Mouse (Mus musculus): ENCODE results near the gene Elovl5. TPM values are rescaled to one million over a fixed set of nuclear protein-coding genes. Genes with fewer than 3 reads are reported as not detected.

The Elovl5 gene
- polyA plus RNA-seq, 1 experiment from 2014 or later = 106 TPM

DNA sequence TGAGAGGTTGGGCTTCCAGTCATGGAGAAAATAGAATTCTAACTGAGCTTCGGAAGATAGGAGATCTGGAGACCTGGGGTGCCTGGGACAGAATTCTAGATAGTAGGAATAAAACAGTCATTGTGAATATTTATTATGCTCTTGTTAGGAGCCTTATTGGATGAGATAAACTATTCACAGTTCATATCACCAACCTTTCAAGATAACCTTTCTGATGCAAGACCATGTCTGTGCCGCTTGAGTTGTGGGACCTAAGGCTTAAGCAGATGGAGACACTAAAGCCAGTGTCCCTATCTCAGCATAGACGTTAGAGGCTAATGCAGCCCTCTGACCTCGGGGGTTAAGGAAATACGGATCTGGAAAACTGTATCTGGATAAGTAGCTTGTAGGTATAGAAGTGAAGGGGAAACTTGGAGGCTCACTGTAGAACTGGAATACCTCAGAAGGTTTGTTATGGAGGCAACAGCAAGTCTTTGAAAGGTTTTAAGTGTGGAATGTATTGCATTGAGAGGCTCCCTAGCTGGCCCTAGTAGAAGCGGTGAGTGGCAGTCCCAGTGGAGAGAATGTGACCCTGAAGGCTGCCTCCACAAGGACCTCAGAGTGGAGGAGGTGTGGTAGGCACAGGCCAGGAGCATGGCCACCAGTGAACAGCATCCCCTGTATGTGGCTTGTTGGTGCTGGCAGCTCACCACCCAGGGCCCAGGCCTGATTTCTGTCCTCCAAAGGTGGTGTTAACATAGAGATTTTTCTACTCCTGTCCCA lies 52.2 kb downstream of the Elovl5 start:
- DNase-seq (ENCODE audit: low spot score) = no peak
- 86% methylated on average over 6 of the region's 6 CpGs for WGBS

DNA sequence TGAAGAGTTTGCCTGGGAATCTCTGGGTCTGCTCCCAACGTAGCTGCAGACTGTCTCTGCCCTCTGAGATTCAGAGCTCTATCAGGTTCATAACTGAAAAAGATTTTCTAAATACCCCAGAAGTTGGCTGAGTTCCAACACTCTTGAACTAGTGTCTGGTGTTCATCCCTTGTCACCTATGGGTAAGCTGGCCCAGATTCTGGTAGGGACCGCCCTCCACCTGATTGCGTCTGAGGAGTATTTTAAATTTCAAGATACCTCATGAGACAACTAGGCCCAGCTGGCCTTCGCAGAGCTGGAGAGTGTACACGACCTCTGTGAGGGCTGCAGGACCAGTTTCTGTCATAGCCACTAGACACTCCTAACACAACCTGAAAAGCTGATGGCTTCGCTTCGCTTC lies 61.8 kb downstream of the Elovl5 start:
- 95% methylated on average over 7 of the region's 7 CpGs for WGBS
- H3K36me3 ChIP-seq (replicated peaks; ENCODE audit: control insufficient read depth, insufficient read depth, low read depth, low read length) = no peaks in the 10 kb centered on the region; the same call in 1 of the 2 replicates
- ATAC-seq (replicated peaks; ENCODE audit: insufficient number of reproducible peaks, low FRiP score, low TSS enrichment, low read depth) = no peak

More for the DNA sequence above, 52.2 kb downstream of the Elovl5 start:
- no peak for ATAC-seq (replicated peaks; ENCODE audit: insufficient number of reproducible peaks, low FRiP score, low TSS enrichment, low read depth)
- H3K36me3 ChIP-seq (replicated peaks; ENCODE audit: control insufficient read depth, insufficient read depth, low read depth, low read length) = no peaks in the 10 kb centered on the region
- no peaks in the 10 kb centered on the region for H3K9me3 ChIP-seq (replicated peaks; ENCODE audit: control insufficient read depth, low read length)
- H3K27me3 ChIP-seq (ENCODE audit: control insufficient read depth, insufficient read depth, low read length) = no peaks in the 10 kb centered on the region
- H3K4me1 ChIP-seq (ENCODE audit: control insufficient read depth, insufficient read depth, low read length) = no peaks in the 10 kb centered on the region; the same call in 1 of the 2 replicates
- no peak overlapping the region for H3K27ac ChIP-seq (replicated peaks; ENCODE audit: low read depth, low read length)
- no peak overlapping the region for H3K4me2 ChIP-seq (ENCODE audit: low read depth, low read length)
- H3K9ac ChIP-seq (replicated peaks; ENCODE audit: low read length) = no peak overlapping the region
- H3K4me3 ChIP-seq (ENCODE audit: low read depth, low read length) = no peak overlapping the region

DNA sequence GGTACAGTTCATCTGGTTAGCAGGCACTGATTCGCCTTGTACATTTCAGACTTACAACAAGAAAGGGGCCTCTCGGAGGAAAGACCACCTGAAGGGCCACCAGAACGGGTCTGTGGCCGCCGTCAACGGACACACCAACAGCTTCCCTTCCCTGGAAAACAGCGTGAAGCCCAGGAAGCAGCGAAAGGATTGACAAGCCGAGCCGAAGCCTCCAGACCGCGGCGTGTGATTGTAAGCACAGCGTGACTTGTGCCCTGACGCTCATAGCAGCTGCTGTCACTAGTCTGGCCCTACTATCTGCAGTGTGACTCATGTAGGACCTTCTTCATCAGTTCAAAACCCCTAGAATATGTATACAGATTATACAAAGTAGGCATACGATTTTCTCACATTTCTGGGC lies 65.5 kb downstream of the Elovl5 start:
- ATAC-seq (replicated peaks; ENCODE audit: insufficient number of reproducible peaks, low FRiP score, low TSS enrichment, low read depth) (no peak), DNase-seq (ENCODE audit: low spot score) (no peak)
- H3K9me3 ChIP-seq (replicated peaks; ENCODE audit: control insufficient read depth, low read length) = no peaks in the 10 kb centered on the region
- no peaks in the 10 kb centered on the region for H3K27me3 ChIP-seq (ENCODE audit: control insufficient read depth, insufficient read depth, low read length)
- no peak overlapping the region for H3K9ac ChIP-seq (replicated peaks; ENCODE audit: low read length)
- no peaks in the 10 kb centered on the region for H3K4me1 ChIP-seq (ENCODE audit: control insufficient read depth, insufficient read depth, low read length)
- 88% methylated on average over 16 of the region's 16 CpGs for WGBS
- no peak overlapping the region for H3K4me3 ChIP-seq (ENCODE audit: low read depth, low read length)
- H3K27ac ChIP-seq (replicated peaks; ENCODE audit: low read depth, low read length) = no peak overlapping the region
- no peak overlapping the region for H3K4me2 ChIP-seq (ENCODE audit: low read depth, low read length)
- H3K36me3 ChIP-seq (replicated peaks; ENCODE audit: control insufficient read depth, insufficient read depth, low read depth, low read length) = no peaks in the 10 kb centered on the region; the same call in 1 of the 2 replicates

More for the DNA sequence above, 61.8 kb downstream of the Elovl5 start:
- Histone ChIP-seq H3K27ac (replicated peaks; ENCODE audit: low read depth, low read length) (no peak overlapping the region), H3K9me3 (replicated peaks; ENCODE audit: control insufficient read depth, low read length) (no peaks in the 10 kb centered on the region), H3K4me3 (ENCODE audit: low read depth, low read length) (no peak overlapping the region), H3K4me1 (ENCODE audit: control insufficient read depth, insufficient read depth, low read length) (no peaks in the 10 kb centered on the region), H3K27me3 (ENCODE audit: control insufficient read depth, insufficient read depth, low read length) (no peaks in the 10 kb centered on the region), H3K4me2 (ENCODE audit: low read depth, low read length) (no peak overlapping the region), H3K9ac (replicated peaks; ENCODE audit: low read length) (no peak overlapping the region)
- DNase-seq (ENCODE audit: low spot score) = no peak

DNA sequence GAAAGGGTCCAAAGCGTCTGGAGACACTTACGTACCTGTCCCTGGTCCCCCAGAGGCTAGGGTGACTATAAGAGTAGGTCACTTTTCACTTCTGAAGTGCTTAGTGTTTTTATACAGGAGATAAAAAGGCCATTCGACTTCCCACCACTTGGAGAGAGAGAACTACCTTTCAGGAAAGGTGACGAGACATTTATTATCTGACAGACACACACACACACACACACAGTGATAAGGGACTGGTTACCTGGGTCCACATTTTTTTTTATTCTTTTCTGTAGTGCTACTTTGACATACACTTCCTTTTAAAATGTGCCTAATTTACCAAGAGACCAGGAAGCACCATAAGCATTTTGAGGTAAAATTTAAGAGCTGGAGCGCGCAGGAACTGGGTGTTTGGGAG lies 66.4 kb downstream of the Elovl5 start:
- H3K27me3 ChIP-seq (ENCODE audit: control insufficient read depth, insufficient read depth, low read length) = no peaks in the 10 kb centered on the region
- H3K9ac ChIP-seq (replicated peaks; ENCODE audit: low read length) = no peak overlapping the region
- DNase-seq (ENCODE audit: low spot score) = no peak
- H3K9me3 ChIP-seq (replicated peaks; ENCODE audit: control insufficient read depth, low read length) = no peaks in the 10 kb centered on the region
- H3K4me3 ChIP-seq (ENCODE audit: low read depth, low read length) = no peak overlapping the region
- no peak overlapping the region for H3K27ac ChIP-seq (replicated peaks; ENCODE audit: low read depth, low read length)
- H3K36me3 ChIP-seq (replicated peaks; ENCODE audit: control insufficient read depth, insufficient read depth, low read depth, low read length) = no peaks in the 10 kb centered on the region; the same call in 1 of the 2 replicates
- H3K4me2 ChIP-seq (ENCODE audit: low read depth, low read length) = no peak overlapping the region
- no peaks in the 10 kb centered on the region for H3K4me1 ChIP-seq (ENCODE audit: control insufficient read depth, insufficient read depth, low read length)
- ATAC-seq (replicated peaks; ENCODE audit: insufficient number of reproducible peaks, low FRiP score, low TSS enrichment, low read depth) = no peak
- WGBS = 87% methylated on average over 6 of the region's 6 CpGs

DNA sequence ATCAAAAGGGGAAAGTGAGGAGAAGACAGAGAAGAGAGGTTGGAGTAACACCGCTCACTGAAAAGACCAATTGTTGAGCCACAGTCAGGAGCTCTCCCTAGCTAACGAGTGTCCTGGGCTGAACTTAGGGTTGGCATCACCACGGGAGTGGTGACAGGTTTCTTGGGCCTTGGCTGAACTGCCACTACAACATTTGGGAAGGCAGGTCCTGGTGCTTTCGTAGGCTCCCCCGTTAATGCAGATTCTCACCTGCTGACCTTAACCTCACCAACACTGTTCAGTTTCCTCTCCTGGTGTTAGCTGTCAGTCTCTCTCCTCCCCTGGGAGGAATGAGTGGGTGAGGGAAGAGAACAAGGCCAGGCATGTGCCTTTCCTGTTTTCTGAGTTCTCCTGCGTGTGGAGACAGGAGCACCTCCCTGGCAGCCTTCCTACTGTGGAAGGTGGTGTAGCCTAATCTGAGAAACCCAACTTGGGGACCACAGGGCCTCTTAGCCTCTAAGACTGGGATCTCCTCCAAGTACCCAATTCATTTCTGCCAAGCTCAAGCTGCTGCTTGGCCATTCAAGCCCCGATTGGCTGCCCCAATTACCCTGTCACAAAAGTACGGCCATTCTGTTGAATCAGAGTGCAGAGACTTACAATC lies 69.1 kb downstream of the Elovl5 start:
- no peaks in the 10 kb centered on the region for H3K9me3 ChIP-seq (replicated peaks; ENCODE audit: control insufficient read depth, low read length)

DNA sequence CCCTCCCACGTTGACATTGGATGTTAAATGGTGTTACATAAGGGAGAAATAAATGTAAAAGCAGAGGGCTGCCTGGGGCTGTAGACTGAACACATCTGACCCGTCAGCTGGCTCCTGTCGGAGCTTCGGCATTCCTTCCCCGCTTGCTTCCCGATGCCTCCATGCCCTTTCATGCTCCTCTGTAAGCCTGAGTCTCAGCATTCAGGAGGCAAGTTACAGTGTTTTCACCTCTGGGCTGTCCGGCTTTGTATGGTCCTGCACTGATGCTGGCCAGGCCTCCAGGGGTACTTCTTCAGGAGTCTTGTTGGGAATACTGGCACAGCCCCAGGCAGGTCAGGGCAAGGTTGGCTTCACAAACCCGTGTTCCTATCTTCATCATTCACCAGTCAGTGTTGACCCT lies 72.5 kb downstream of the Elovl5 start:
- no peak overlapping the region for H3K4me2 ChIP-seq (ENCODE audit: low read depth, low read length)
- H3K9me3 ChIP-seq (replicated peaks; ENCODE audit: control insufficient read depth, low read length) = no peaks in the 10 kb centered on the region
- no peak overlapping the region for H3K9ac ChIP-seq (replicated peaks; ENCODE audit: low read length)
- H3K4me3 ChIP-seq (ENCODE audit: low read depth, low read length) = no peak overlapping the region
- no peak overlapping the region for H3K27ac ChIP-seq (replicated peaks; ENCODE audit: low read depth, low read length)
- no peaks in the 10 kb centered on the region for H3K27me3 ChIP-seq (ENCODE audit: control insufficient read depth, insufficient read depth, low read length)
- DNase-seq (ENCODE audit: low spot score) (no peak), ATAC-seq (replicated peaks; ENCODE audit: insufficient number of reproducible peaks, low FRiP score, low TSS enrichment, low read depth) (no peak)
- H3K36me3 ChIP-seq (replicated peaks; ENCODE audit: control insufficient read depth, insufficient read depth, low read depth, low read length) = no peaks in the 10 kb centered on the region
- 66% methylated on average over 8 of the region's 8 CpGs for WGBS
- no peaks in the 10 kb centered on the region for H3K4me1 ChIP-seq (ENCODE audit: control insufficient read depth, insufficient read depth, low read length)

More for the DNA sequence above, 69.1 kb downstream of the Elovl5 start:
- Histone ChIP-seq H3K9ac (replicated peaks; ENCODE audit: low read length) (no peak overlapping the region), H3K36me3 (replicated peaks; ENCODE audit: control insufficient read depth, insufficient read depth, low read depth, low read length) (no peaks in the 10 kb centered on the region), H3K27me3 (ENCODE audit: control insufficient read depth, insufficient read depth, low read length) (no peaks in the 10 kb centered on the region), H3K4me3 (ENCODE audit: low read depth, low read length) (no peak overlapping the region), H3K4me2 (ENCODE audit: low read depth, low read length) (no peak overlapping the region), H3K27ac (replicated peaks; ENCODE audit: low read depth, low read length) (no peak overlapping the region), H3K4me1 (ENCODE audit: control insufficient read depth, insufficient read depth, low read length) (no peaks in the 10 kb centered on the region)
- 69% methylated on average over 8 of the region's 8 CpGs for WGBS
- DNase-seq (ENCODE audit: low spot score) (no peak), ATAC-seq (replicated peaks; ENCODE audit: insufficient number of reproducible peaks, low FRiP score, low TSS enrichment, low read depth) (no peak)

DNA sequence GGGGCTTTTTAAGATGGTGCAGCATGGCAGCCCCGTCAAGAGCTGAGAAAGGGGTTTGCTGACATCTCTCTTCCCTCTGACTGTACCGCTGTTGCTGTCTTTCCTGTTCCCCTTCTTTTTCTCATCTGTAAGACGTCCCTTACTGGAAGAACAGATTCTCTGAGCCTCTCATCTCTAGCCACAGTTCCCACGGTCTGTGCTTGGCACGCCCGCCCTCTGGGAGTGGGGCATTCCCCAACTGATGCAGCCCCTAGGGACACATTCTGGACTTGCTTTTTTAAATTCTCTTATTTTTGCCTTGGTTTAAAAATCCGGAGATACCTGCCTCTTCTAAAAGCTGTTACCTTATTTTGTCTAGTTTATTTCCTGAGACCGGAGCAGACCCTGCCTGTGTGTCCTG lies 73.1 kb downstream of the Elovl5 start:
- Histone ChIP-seq H3K27ac (replicated peaks; ENCODE audit: low read depth, low read length) (no peak overlapping the region), H3K9ac (replicated peaks; ENCODE audit: low read length) (no peak overlapping the region), H3K4me3 (ENCODE audit: low read depth, low read length) (no peak overlapping the region), H3K36me3 (replicated peaks; ENCODE audit: control insufficient read depth, insufficient read depth, low read depth, low read length) (no peaks in the 10 kb centered on the region), H3K9me3 (replicated peaks; ENCODE audit: control insufficient read depth, low read length) (no peaks in the 10 kb centered on the region), H3K4me1 (ENCODE audit: control insufficient read depth, insufficient read depth, low read length) (no peaks in the 10 kb centered on the region), H3K4me2 (ENCODE audit: low read depth, low read length) (no peak overlapping the region), H3K27me3 (ENCODE audit: control insufficient read depth, insufficient read depth, low read length) (no peaks in the 10 kb centered on the region)
- no peak for ATAC-seq (replicated peaks; ENCODE audit: insufficient number of reproducible peaks, low FRiP score, low TSS enrichment, low read depth)
- no peak for DNase-seq (ENCODE audit: low spot score)
- 62% methylated on average over 8 of the region's 8 CpGs for WGBS

DNA sequence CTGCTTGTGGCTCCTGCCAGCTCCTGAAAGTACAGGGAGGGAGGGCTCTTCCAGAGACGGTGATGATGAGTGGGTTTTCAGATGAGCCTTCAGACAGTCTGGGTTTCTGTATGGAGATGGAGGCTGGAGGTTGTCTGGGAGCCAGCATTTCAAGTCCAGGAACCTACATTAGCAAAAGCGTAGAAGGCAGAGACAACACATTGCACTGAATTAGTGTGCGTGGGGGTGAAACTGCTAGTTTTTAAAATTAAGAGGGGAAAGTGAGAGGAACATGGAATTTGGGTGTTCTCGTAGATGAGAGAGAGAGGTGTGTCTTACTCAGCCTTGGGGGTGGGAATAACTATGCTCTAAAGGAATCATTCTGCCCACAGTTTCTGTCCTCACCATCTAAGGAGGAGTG lies 74.5 kb downstream of the Elovl5 start:
- Histone ChIP-seq H3K4me2 (ENCODE audit: low read depth, low read length) (no peak overlapping the region), H3K4me1 (ENCODE audit: control insufficient read depth, insufficient read depth, low read length) (no peaks in the 10 kb centered on the region), H3K27me3 (ENCODE audit: control insufficient read depth, insufficient read depth, low read length) (no peaks in the 10 kb centered on the region), H3K4me3 (ENCODE audit: low read depth, low read length) (no peak overlapping the region), H3K9me3 (replicated peaks; ENCODE audit: control insufficient read depth, low read length) (no peaks in the 10 kb centered on the region), H3K36me3 (replicated peaks; ENCODE audit: control insufficient read depth, insufficient read depth, low read depth, low read length) (no peaks in the 10 kb centered on the region), H3K27ac (replicated peaks; ENCODE audit: low read depth, low read length) (no peak overlapping the region), H3K9ac (replicated peaks; ENCODE audit: low read length) (no peak overlapping the region)
- ATAC-seq (replicated peaks; ENCODE audit: insufficient number of reproducible peaks, low FRiP score, low TSS enrichment, low read depth) (no peak), DNase-seq (ENCODE audit: low spot score) (no peak)
- 84% methylated on average over 4 of the region's 4 CpGs for WGBS

Data from embryonic facial prominence, embryonic 11.5 days (tissue).